Mouse (Mus musculus): Measurements from ENCODE around the gene Gm9268. TPM values are rescaled to one million over a fixed set of nuclear protein-coding genes. Genes with fewer than 3 reads are reported as not detected.
"Not testable (repeated sequence)": the region's sequence is repeated elsewhere in the genome, so short reads cannot be mapped to it uniquely, and the experiment has no call there.

Gm9268 gene
- not detected in 2 replicates for polyA plus RNA-seq (2014; fragmentation: Nextera tagmentation; extraction: Ambion mirVana)

DNA sequence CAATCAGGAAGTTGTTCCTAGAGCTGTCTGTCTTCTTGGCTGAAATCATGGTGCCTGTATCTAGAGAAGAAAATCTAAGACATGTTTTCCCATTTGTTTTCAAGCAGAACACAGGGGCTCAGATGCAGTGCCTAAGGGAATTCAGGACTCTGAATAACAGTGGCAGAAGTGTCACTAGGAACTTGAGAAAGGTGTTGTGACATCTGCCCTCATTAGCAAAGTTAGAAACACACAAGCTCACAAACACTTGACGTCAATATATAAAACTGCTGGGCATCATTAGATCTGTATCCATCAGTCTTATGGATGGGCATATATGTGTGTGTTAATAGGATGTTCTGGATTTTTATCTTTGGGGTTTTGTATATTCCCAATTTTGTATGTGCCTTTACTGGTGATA lies at the start of gene Gm9268:
Gene Gm9268, plus strand, starts transcription at position 301 of the 400 bp plus-strand sequence.
- not testable (repeated sequence) for H3K9ac ChIP-seq (replicated peaks; ENCODE audit: low read length); H3K4me3 ChIP-seq (ENCODE audit: low read depth, low read length); ATAC-seq (replicated peaks; ENCODE audit: insufficient number of reproducible peaks, low FRiP score, low TSS enrichment, low read depth); H3K4me1 ChIP-seq (ENCODE audit: control insufficient read depth, insufficient read depth, low read length); H3K27ac ChIP-seq (replicated peaks; ENCODE audit: low read depth, low read length); H3K9me3 ChIP-seq (replicated peaks; ENCODE audit: control insufficient read depth, low read length); H3K36me3 ChIP-seq (replicated peaks; ENCODE audit: control insufficient read depth, insufficient read depth, low read depth, low read length); DNase-seq (ENCODE audit: low spot score); H3K27me3 ChIP-seq (ENCODE audit: control insufficient read depth, insufficient read depth, low read length); H3K4me2 ChIP-seq (ENCODE audit: low read depth, low read length)
- no CpG with 5 or more reads among the region's 1 CpGs for WGBS

DNA sequence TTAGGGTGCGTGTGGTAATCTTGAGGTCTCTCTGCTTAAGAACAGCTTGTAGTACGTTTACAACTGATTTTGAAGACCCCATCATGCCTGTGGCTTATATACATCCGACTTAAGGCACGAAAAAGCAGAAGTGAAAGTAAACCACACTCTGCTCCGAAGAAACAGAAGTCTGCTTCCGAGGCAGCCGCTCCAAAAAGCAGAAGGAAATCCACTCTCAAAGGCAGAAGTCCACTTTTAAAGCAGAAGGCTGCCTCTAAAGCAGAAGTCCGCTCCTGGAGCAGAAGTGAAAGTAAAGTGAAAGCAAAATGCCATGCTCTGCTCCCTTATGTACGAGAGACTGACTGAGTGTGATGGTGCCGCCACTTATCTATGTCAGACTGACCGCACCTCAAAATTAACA lies 38.5 kb upstream of the Gm9268 start:
- Histone ChIP-seq H3K36me3 (replicated peaks; ENCODE audit: control insufficient read depth, insufficient read depth, low read depth, low read length) (no peaks in the 10 kb centered on the region), H3K4me2 (ENCODE audit: low read depth, low read length) (no peak overlapping the region), H3K9me3 (replicated peaks; ENCODE audit: control insufficient read depth, low read length) (no peaks in the 10 kb centered on the region; the same call in 1 of the 2 replicates), H3K4me3 (ENCODE audit: low read depth, low read length) (no peak overlapping the region), H3K4me1 (ENCODE audit: control insufficient read depth, insufficient read depth, low read length) (no peaks in the 10 kb centered on the region), H3K27ac (replicated peaks; ENCODE audit: low read depth, low read length) (no peak overlapping the region), H3K9ac (replicated peaks; ENCODE audit: low read length) (no peak overlapping the region), H3K27me3 (ENCODE audit: control insufficient read depth, insufficient read depth, low read length) (no peaks in the 10 kb centered on the region)
- WGBS = 81% methylated on average over 11 of the region's 11 CpGs
- ATAC-seq (replicated peaks; ENCODE audit: insufficient number of reproducible peaks, low FRiP score, low TSS enrichment, low read depth) = no peak
- no peak for DNase-seq (ENCODE audit: low spot score)

DNA sequence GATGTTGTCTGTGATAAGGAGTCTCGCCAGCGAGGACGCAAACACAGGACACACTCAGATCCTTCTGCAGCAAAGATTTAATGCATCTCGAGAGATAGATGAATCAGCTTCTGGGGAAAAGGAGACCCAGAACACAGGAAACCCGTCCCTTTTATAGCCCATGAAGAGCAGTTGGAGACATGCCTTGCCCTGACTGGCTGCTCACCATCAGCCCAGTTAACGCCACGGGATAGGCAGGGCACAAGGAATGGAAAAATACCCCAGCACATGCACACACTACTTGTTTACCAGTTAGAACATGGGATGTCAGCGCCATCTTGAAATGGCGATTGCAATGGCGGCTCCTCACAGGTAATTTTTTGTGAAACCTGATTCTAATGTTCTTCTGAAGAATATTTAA lies 37.8 kb upstream of the Gm9268 start:
- Histone ChIP-seq H3K27ac (replicated peaks; ENCODE audit: low read depth, low read length) (no peak overlapping the region), H3K9me3 (replicated peaks; ENCODE audit: control insufficient read depth, low read length) (no peaks in the 10 kb centered on the region; the same call in 1 of the 2 replicates), H3K4me1 (ENCODE audit: control insufficient read depth, insufficient read depth, low read length) (no peaks in the 10 kb centered on the region), H3K36me3 (replicated peaks; ENCODE audit: control insufficient read depth, insufficient read depth, low read depth, low read length) (no peaks in the 10 kb centered on the region), H3K4me3 (ENCODE audit: low read depth, low read length) (no peak overlapping the region), H3K27me3 (ENCODE audit: control insufficient read depth, insufficient read depth, low read length) (no peaks in the 10 kb centered on the region), H3K9ac (replicated peaks; ENCODE audit: low read length) (no peak overlapping the region), H3K4me2 (ENCODE audit: low read depth, low read length) (no peak overlapping the region)
- ATAC-seq (replicated peaks; ENCODE audit: insufficient number of reproducible peaks, low FRiP score, low TSS enrichment, low read depth) = no peak
- no peak for DNase-seq (ENCODE audit: low spot score)
- WGBS = 93% methylated on average over 10 of the region's 10 CpGs

DNA sequence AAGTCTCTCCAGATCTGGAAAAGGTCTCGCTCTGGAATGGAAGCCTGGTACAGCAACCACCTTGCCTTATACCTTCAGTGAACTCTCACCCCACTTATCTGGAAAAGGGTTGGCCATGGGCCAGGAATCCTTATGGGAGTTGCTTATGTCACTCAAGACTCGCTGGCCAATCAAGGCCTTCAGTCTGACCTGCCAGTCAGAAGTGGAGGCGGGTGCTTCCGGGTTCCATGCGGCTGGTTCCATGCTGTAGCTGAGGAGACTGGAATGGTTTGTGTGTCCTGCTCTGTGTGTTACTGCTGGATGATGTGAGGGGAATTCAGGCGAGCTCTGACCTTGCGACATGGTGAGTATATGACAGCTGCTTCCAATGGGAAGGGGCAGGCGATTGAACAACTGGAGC lies 59.3 kb downstream of the Gm9268 start:
- Histone ChIP-seq H3K36me3 (replicated peaks; ENCODE audit: control insufficient read depth, insufficient read depth, low read depth, low read length) (no peaks in the 10 kb centered on the region), H3K27me3 (ENCODE audit: control insufficient read depth, insufficient read depth, low read length) (no peaks in the 10 kb centered on the region), H3K9ac (replicated peaks; ENCODE audit: low read length) (no peak overlapping the region), H3K4me2 (ENCODE audit: low read depth, low read length) (no peak overlapping the region), H3K9me3 (replicated peaks; ENCODE audit: control insufficient read depth, low read length) (no peaks in the 10 kb centered on the region; the same call in 1 of the 2 replicates), H3K27ac (replicated peaks; ENCODE audit: low read depth, low read length) (no peak overlapping the region), H3K4me3 (ENCODE audit: low read depth, low read length) (no peak overlapping the region), H3K4me1 (ENCODE audit: control insufficient read depth, insufficient read depth, low read length) (no peaks in the 10 kb centered on the region)
- WGBS = 86% methylated on average over 8 of the region's 8 CpGs
- ATAC-seq (replicated peaks; ENCODE audit: insufficient number of reproducible peaks, low FRiP score, low TSS enrichment, low read depth) = no peak
- no peak for DNase-seq (ENCODE audit: low spot score)

Other genes with a start within 250 kb of the Gm9268 start
- gene Vmn2r62, start 225.2 kb upstream of the Gm9268 start, polyA plus RNA-seq (2014; fragmentation: Nextera tagmentation; extraction: Ambion mirVana) = not detected in 2 replicates
- gene Gm2381, start 151.5 kb upstream of the Gm9268 start, polyA plus RNA-seq (2014; fragmentation: Nextera tagmentation; extraction: Ambion mirVana) = not detected in 2 replicates
- not detected in 2 replicates for gene Vmn2r63, start 84.9 kb upstream of the Gm9268 start, polyA plus RNA-seq (2014; fragmentation: Nextera tagmentation; extraction: Ambion mirVana)
- not detected in 2 replicates for gene Zfp936, start 95.5 kb downstream of the Gm9268 start, polyA plus RNA-seq (2014; fragmentation: Nextera tagmentation; extraction: Ambion mirVana)